ENCODE assay signal across 20 mouse cellular contexts in the genomic region with DNA sequence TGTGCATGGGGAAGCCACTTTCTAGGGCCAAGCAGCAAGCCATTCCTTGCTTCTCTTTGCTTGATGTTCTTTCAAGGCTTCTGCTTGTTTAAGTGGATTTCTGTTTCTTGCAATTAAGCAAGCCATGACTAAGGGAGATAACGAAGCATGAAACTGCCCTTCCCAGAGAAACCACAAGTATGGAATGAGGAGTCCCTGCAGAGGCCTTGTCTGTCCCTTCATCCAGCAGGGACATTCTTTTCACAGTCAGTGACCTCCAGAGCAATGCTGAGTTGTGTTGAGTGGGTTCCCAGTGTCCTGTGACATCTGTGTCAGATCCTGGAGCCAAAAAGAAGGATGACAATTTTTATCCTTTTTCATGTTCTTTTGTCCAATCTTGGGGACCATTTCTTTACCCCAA.
DNase-seq lines count a peak whose midpoint lies in the region; ATAC-seq and TF ChIP-seq lines count a peak whose summit lies in the region.
"Had no signal": no experiment of that assay in that cellular context is flagged by ENCODE, and none has a peak within 500 bp of the region (broad histone marks: within the 10 kb centered on the region; RNA-seq: fewer than 3 reads in every experiment).

No protein-coding gene starts in this region.

- CTCF ChIA-PET in Patski (lab: Charles Lee), result no interaction called here

- TF ChIP-seq EP300 in MEL (IDR thresholded peaks at IDR 0.05; ENCODE audit: low read depth in 1 of 2, low read length in 2 of 2), result no peak

- TF ChIP-seq RAD21 in MEL (IDR thresholded peaks at IDR 0.05; ENCODE audit: low read depth, low read length), result no peak

- no peaks in the 10 kb centered on the region for H3K79me2 ChIP-seq in MEL (ENCODE audit: control insufficient read depth, insufficient read depth, low read length, poor library complexity)

- H3K27me3 ChIP-seq in intestine, embryonic 14.5 days (replicated peaks; ENCODE audit: control insufficient read depth, insufficient read depth, low read length), result no peaks in the 10 kb centered on the region
- H3K27me3 ChIP-seq in intestine, embryonic 16.5 days (replicated peaks; ENCODE audit: control insufficient read depth, insufficient read depth, low read length), result no peaks in the 10 kb centered on the region
- H3K27me3 ChIP-seq in MEL (ENCODE audit: control insufficient read depth in 1 of 2, insufficient read depth in 2 of 2, low read length in 2 of 2) (no peaks in the 10 kb centered on the region), Patski (no peaks in the 10 kb centered on the region)
- no peaks in the 10 kb centered on the region for H3K27me3 ChIP-seq in liver, embryonic 15.5 days
- no peaks in the 10 kb centered on the region for H3K27me3 ChIP-seq in limb, embryonic 10.5 days (ENCODE audit: low read depth, poor library complexity, severe bottlenecking)
- H3K27me3 ChIP-seq: embryonic facial prominence, embryonic 12.5 days; forebrain, embryonic 15.5 days had no signal

- H3K4me2 ChIP-seq in intestine, embryonic 14.5 days (ENCODE audit: low read length), result no peak overlapping the region
- no peak overlapping the region for H3K4me2 ChIP-seq in intestine, embryonic 16.5 days (ENCODE audit: low read depth, low read length)
- H3K4me2 ChIP-seq in liver, embryonic 15.5 days, result no peak overlapping the region
- H3K4me2 ChIP-seq: embryonic facial prominence, embryonic 12.5 days; forebrain, embryonic 15.5 days; hindbrain, embryonic 14.5 days had no signal

- H3K36me3 ChIP-seq in intestine, embryonic 14.5 days (ENCODE audit: control insufficient read depth, insufficient read depth, low read length), result no peaks in the 10 kb centered on the region
- no peaks in the 10 kb centered on the region for H3K36me3 ChIP-seq in intestine, embryonic 16.5 days (ENCODE audit: control insufficient read depth, insufficient read depth, low read length)
- peaks cover 0 to 63% of the 10 kb centered on the region in 2 experiments; a peak in 2 of 4 replicates for H3K36me3 ChIP-seq in MEL (ENCODE audit: control insufficient read depth in 1 of 2, insufficient read depth in 2 of 2, low read length in 2 of 2)
- H3K36me3 ChIP-seq in liver, embryonic 15.5 days (replicated peaks), result no peaks in the 10 kb centered on the region
- H3K36me3 ChIP-seq in limb, embryonic 10.5 days, result no peaks in the 10 kb centered on the region
- H3K36me3 ChIP-seq: embryonic facial prominence, embryonic 12.5 days; forebrain, embryonic 15.5 days had no signal

- H3K27ac ChIP-seq in intestine, embryonic 14.5 days (ENCODE audit: low read depth), result no peak overlapping the region
- no peak overlapping the region for H3K27ac ChIP-seq in intestine, embryonic 16.5 days (ENCODE audit: low read length)
- peak overlapping the region; percentile 58; the same call in 1 of the 2 replicates for H3K27ac ChIP-seq in MEL (ENCODE audit: control insufficient read depth, low read depth, low read length)
- H3K27ac ChIP-seq in liver, embryonic 15.5 days (replicated peaks), result peak overlapping the region; percentile 4; the same call in 1 of the 2 replicates
- no peak overlapping the region for H3K27ac ChIP-seq in limb, embryonic 10.5 days
- H3K27ac ChIP-seq: embryonic facial prominence, embryonic 12.5 days; forebrain, embryonic 15.5 days; heart, adult 2 months; hindbrain, embryonic 14.5 days; layer of hippocampus, adult 2 months had no signal

- no peak for TF ChIP-seq POLR2A in MEL (IDR thresholded peaks at IDR 0.05; ENCODE audit: control insufficient read depth in 1 of 2, insufficient read depth in 1 of 2, low read depth in 1 of 2, low read length in 2 of 2, poor library complexity in 1 of 2)

- no peak overlapping the region for H3K4me3 ChIP-seq in intestine, embryonic 14.5 days (ENCODE audit: low read depth, low read length)
- no peak overlapping the region for H3K4me3 ChIP-seq in intestine, embryonic 16.5 days (ENCODE audit: low read length)
- H3K4me3 ChIP-seq in MEL (ENCODE audit: control insufficient read depth in 1 of 2, insufficient read depth in 1 of 2, low read depth in 2 of 2, low read length in 2 of 2), result no peak overlapping the region
- H3K4me3 ChIP-seq in liver, embryonic 15.5 days (replicated peaks), result no peak overlapping the region
- H3K4me3 ChIP-seq in limb, embryonic 10.5 days, result no peak overlapping the region
- H3K4me3 ChIP-seq: embryonic facial prominence, embryonic 12.5 days; erythroblast, embryonic 14.5 days; forebrain, embryonic 15.5 days; heart, adult 2 months; layer of hippocampus, adult 2 months had no signal

- ATAC-seq in intestine, embryonic 14.5 days (replicated peaks; ENCODE audit: low FRiP score, low TSS enrichment, low read depth), result no peak
- ATAC-seq in intestine, embryonic 16.5 days, result no peak
- ATAC-seq in Patski, result peak; percentile 78
- no peak for ATAC-seq in liver, embryonic 15.5 days (ENCODE audit: insufficient read depth)
- ATAC-seq: forebrain, embryonic 15.5 days; midbrain, embryonic 16.5 days had no signal

- peak; percentile 37 for DNase-seq in intestine, embryonic 14.5 days (ENCODE audit: low spot score)
- DNase-seq in MEL (ENCODE audit: low read depth, low spot score) (peak; percentile 30), Patski (ENCODE audit: low read depth, low spot score) (no peak)
- DNase-seq in cerebellum, adult 9-11 months, result no peak
- DNase-seq in limb, embryonic 10.5 days (ENCODE audit: low spot score), result no peak
- DNase-seq: adrenal gland, postnatal 14 days; cerebellum, postnatal 10 days; gastrocnemius, postnatal 14 days; heart, adult 2 months; layer of hippocampus, postnatal 36 days; lung, postnatal 10 days; right cerebral cortex, postnatal 14 days had no signal

- H3K9me3 ChIP-seq in intestine, embryonic 14.5 days (ENCODE audit: control insufficient read depth, low read length), result no peaks in the 10 kb centered on the region
- H3K9me3 ChIP-seq in intestine, embryonic 16.5 days (ENCODE audit: control insufficient read depth, low read length), result no peaks in the 10 kb centered on the region
- H3K9me3 ChIP-seq in MEL (replicated peaks; ENCODE audit: insufficient read depth, low read length), result no peaks in the 10 kb centered on the region
- no peaks in the 10 kb centered on the region for H3K9me3 ChIP-seq in liver, embryonic 15.5 days (replicated peaks)
- H3K9me3 ChIP-seq in limb, embryonic 10.5 days (replicated peaks), result no peaks in the 10 kb centered on the region
- H3K9me3 ChIP-seq: embryonic facial prominence, embryonic 12.5 days; forebrain, embryonic 15.5 days had no signal

- no peak overlapping the region for H3K9ac ChIP-seq in intestine, embryonic 14.5 days (ENCODE audit: low read length)
- H3K9ac ChIP-seq in intestine, embryonic 16.5 days (ENCODE audit: low read depth, low read length), result no peak overlapping the region
- H3K9ac ChIP-seq in MEL (ENCODE audit: control insufficient read depth, low read depth, low read length, poor library complexity, severe bottlenecking), result no peak overlapping the region
- no peak overlapping the region for H3K9ac ChIP-seq in liver, embryonic 15.5 days
- H3K9ac ChIP-seq: embryonic facial prominence, embryonic 12.5 days; forebrain, embryonic 15.5 days; hindbrain, embryonic 14.5 days had no signal

- no peak for TF ChIP-seq CTCF in MEL (IDR thresholded peaks at IDR 0.05 in 2 of 3, conservative IDR thresholded peaks at IDR 0.05 in 1 of 3; ENCODE audit: control insufficient read depth in 1 of 3, insufficient read depth in 1 of 3, low read depth in 2 of 3, low read length in 3 of 3, poor library complexity in 1 of 3, severe bottlenecking in 1 of 3)
- no peak for TF ChIP-seq CTCF in Patski (IDR thresholded peaks at IDR 0.05)

- no peaks in the 10 kb centered on the region for H3K4me1 ChIP-seq in intestine, embryonic 14.5 days (replicated peaks; ENCODE audit: control insufficient read depth, insufficient read depth, low read length)
- H3K4me1 ChIP-seq in intestine, embryonic 16.5 days (ENCODE audit: control insufficient read depth, insufficient read depth, low read length), result 0 out of 2 replicates have a peak, but pooled peaks cover 2% of the 10 kb centered on the region
- peaks cover 28 to 59% of the 10 kb centered on the region in 2 experiments for H3K4me1 ChIP-seq in MEL (ENCODE audit: control insufficient read depth in 1 of 2, insufficient read depth in 2 of 2, low read length in 2 of 2)
- peaks cover 65% of the 10 kb centered on the region for H3K4me1 ChIP-seq in liver, embryonic 15.5 days (replicated peaks)
- no peaks in the 10 kb centered on the region for H3K4me1 ChIP-seq in limb, embryonic 10.5 days
- H3K4me1 ChIP-seq: embryonic facial prominence, embryonic 12.5 days; forebrain, embryonic 15.5 days had no signal

- POLR2A ChIA-PET in Patski (lab: Charles Lee), result no interaction called here

- 73% methylated on average over 1 of the region's 1 CpGs for WGBS in intestine, embryonic 14.5 days
- WGBS in intestine, embryonic 16.5 days, result 76% methylated on average over 1 of the region's 1 CpGs
- WGBS in liver, embryonic 15.5 days (ENCODE audit: insufficient replicate concordance), result 17% methylated on average over 1 of the region's 1 CpGs
- WGBS in limb, embryonic 10.5 days, result 76% methylated on average over 1 of the region's 1 CpGs

- in situ Hi-C loops in Patski (cut with MboI; ENCODE audit: low pct_unique_long_range_greater_than_20kb), result no loop called here

TF ChIP-seq in MEL, 35 proteins besides CTCF, POLR2A, EP300 and RAD21:
- TF ChIP-seq TCF12 (IDR thresholded peaks at IDR 0.05; ENCODE audit: low read depth, low read length) (no peak), USF1 (IDR thresholded peaks at IDR 0.05; ENCODE audit: low read depth, low read length) (no peak), SIN3A (IDR thresholded peaks at IDR 0.05; ENCODE audit: low read length) (0 out of 2 replicates have a peak, but pooled peaks have one; percentile 13), ETS1 (IDR thresholded peaks at IDR 0.05; ENCODE audit: low read depth, low read length) (0 out of 2 replicates have a peak, but pooled peaks have one; percentile 2)

Comparison
In these comparisons a context has a peak if more than half of its experiments do, and no peak if none do; other contexts are left out.
1. DNase-seq: peak in intestine, embryonic 14.5 days (single experiment) and MEL (single experiment); none in Patski (single experiment), cerebellum, adult 9-11 months (single experiment) and limb, embryonic 10.5 days (single experiment).
2. H3K27ac ChIP-seq: peak in MEL (single experiment) and liver, embryonic 15.5 days (single experiment); none in intestine, embryonic 14.5 days (single experiment), intestine, embryonic 16.5 days (single experiment) and limb, embryonic 10.5 days (single experiment).